Mouse (Mus musculus): ENCODE results near the gene Arnt2.

Arnt2 gene

GRCm38 (mm10) chr7:84397320-84397719 is 12.7 kb downstream of the Arnt2 start:
- DNase-seq (ENCODE audit: low spot score): no peak

- DNase-seq (ENCODE audit: low spot score): no peak
These were observed 13.4 kb downstream of the Arnt2 start for GRCm38 (mm10) chr7:84396581-84396980.

- no peak for DNase-seq (ENCODE audit: low spot score)
These were observed 22.1 kb downstream of the Arnt2 start for GRCm38 (mm10) chr7:84387826-84388225.

GRCm38 (mm10) chr7:84386472-84386871 is 23.5 kb downstream of the Arnt2 start:
- no peak for DNase-seq (ENCODE audit: low spot score)

GRCm38 (mm10) chr7:84384778-84385177 is 25.2 kb downstream of the Arnt2 start:
- no peak for DNase-seq (ENCODE audit: low spot score)

- DNase-seq (ENCODE audit: low spot score): no peak
These were observed 25.9 kb downstream of the Arnt2 start for GRCm38 (mm10) chr7:84384086-84384485.

- DNase-seq (ENCODE audit: low spot score): no peak
These were observed 27.6 kb downstream of the Arnt2 start for GRCm38 (mm10) chr7:84382346-84382745.

- no peak for DNase-seq (ENCODE audit: low spot score)
These were observed 29.2 kb downstream of the Arnt2 start for GRCm38 (mm10) chr7:84380810-84381209.

GRCm38 (mm10) chr7:84377330-84377729 is 32.6 kb downstream of the Arnt2 start:
- DNase-seq (ENCODE audit: low spot score): no peak

- DNase-seq (ENCODE audit: low spot score): no peak
These were observed 36.3 kb downstream of the Arnt2 start for GRCm38 (mm10) chr7:84373691-84374090.

GRCm38 (mm10) chr7:84372871-84373270 is 37.1 kb downstream of the Arnt2 start:
- no peak for DNase-seq (ENCODE audit: low spot score)

GRCm38 (mm10) chr7:84372280-84372679 is 37.7 kb downstream of the Arnt2 start:
- DNase-seq (ENCODE audit: low spot score): no peak

- no peak for DNase-seq (ENCODE audit: low spot score)
These were observed 38.9 kb downstream of the Arnt2 start for GRCm38 (mm10) chr7:84370911-84371592.

GRCm38 (mm10) chr7:84366251-84366650 is 43.7 kb downstream of the Arnt2 start:
- DNase-seq (ENCODE audit: low spot score): no peak

- no peak for DNase-seq (ENCODE audit: low spot score)
These were observed 47.3 kb downstream of the Arnt2 start for GRCm38 (mm10) chr7:84362711-84363110.

GRCm38 (mm10) chr7:84361086-84361684 is 48.8 kb downstream of the Arnt2 start:
- no peak for DNase-seq (ENCODE audit: low spot score)

GRCm38 (mm10) chr7:84358426-84358825 is 51.5 kb downstream of the Arnt2 start:
- no peak for DNase-seq (ENCODE audit: low spot score)

GRCm38 (mm10) chr7:84355619-84356570 is 54.1 kb downstream of the Arnt2 start:
- DNase-seq (ENCODE audit: low spot score): peak; percentile 15

GRCm38 (mm10) chr7:84354890-84355289 is 55.1 kb downstream of the Arnt2 start:
- no peak for DNase-seq (ENCODE audit: low spot score)

- DNase-seq (ENCODE audit: low spot score): no peak
These were observed 59.4 kb downstream of the Arnt2 start for GRCm38 (mm10) chr7:84350529-84350928.

- no peak for DNase-seq (ENCODE audit: low spot score)
These were observed 60.0 kb downstream of the Arnt2 start for GRCm38 (mm10) chr7:84349976-84350375.

GRCm38 (mm10) chr7:84348145-84348911 is 61.6 kb downstream of the Arnt2 start:
- DNase-seq (ENCODE audit: low spot score): no peak
